Mouse (Mus musculus) midbrain, embryonic 12.5 days (tissue): Measurements from ENCODE around the gene Cnot1. TPM values are rescaled to one million over a fixed set of nuclear protein-coding genes. Genes with fewer than 3 reads are reported as not detected.
A peak's percentile ranks its signal among the peaks of the same experiment; 100 is the strongest.

ENCODE experiments used
- ATAC-seq: fragments of 200-750 bp; cut with Nextera tagmentation; 2 replicates; pipeline ENCODE4 v1.8.0; 2017; ENCODE audit warnings: low read depth, moderate TSS enrichment, moderate library complexity; ENCODE audit not compliant: low FRiP score
- H3K27ac ChIP-seq: fragments of 300-500 bp; sonication (generic); replicated peaks from 2 replicates; pipeline ENCODE4 v1.5.1; 2016; ENCODE audit warnings: mild to moderate bottlenecking
- H3K27me3 ChIP-seq: fragments of 300-500 bp; sonication (generic); 2 replicates; pipeline ENCODE4 v1.6.1; 2016; ENCODE audit warnings: mild to moderate bottlenecking
- H3K36me3 ChIP-seq: fragments of 300-500 bp; sonication (generic); 2 replicates; pipeline ENCODE4 v1.6.1; 2016
- H3K4me1 ChIP-seq: fragments of 300-500 bp; sonication (generic); 2 replicates; pipeline ENCODE4 v1.6.1; 2016
- H3K4me2 ChIP-seq: fragments of 300-500 bp; sonication (generic); replicated peaks from 2 replicates; pipeline ENCODE4 v1.6.1; 2016; ENCODE audit warnings: mild to moderate bottlenecking, moderate library complexity
- H3K4me3 ChIP-seq: fragments of 300-500 bp; sonication (generic); 2 replicates; pipeline ENCODE4 v1.5.1; 2016; ENCODE audit warnings: mild to moderate bottlenecking
- H3K9ac ChIP-seq: fragments of 300-500 bp; sonication (generic); replicated peaks from 2 replicates; pipeline ENCODE4 v1.6.1; 2016; ENCODE audit warnings: mild to moderate bottlenecking, moderate library complexity
- H3K9me3 ChIP-seq: fragments of 300-500 bp; sonication (generic); 2 replicates; pipeline ENCODE4 v1.6.1; 2016; ENCODE audit warnings: mild to moderate bottlenecking
- WGBS: fragments of 180-500 bp; shearing (Covaris S2); methylation state at CpG from one replicate; pipeline ENCODE4 v1.1.7; 2016; 5-methylcytosine and 5-hydroxymethylcytosine counted together
- microRNA-seq: library from miRNA; unstranded; fragments of <30 nt; microRNA quantifications from one replicate; pipeline ENCODE4, GENCODE M21; 2017
- polyA plus RNA-seq: library from polyadenylated mRNA; unstranded; fragments of >200 nt; fragmentation: Nextera tagmentation; extraction: Ambion mirVana; gene quantifications from 2 replicates; pipeline ENCODE4 v1.2.1, GENCODE M21; 2016

Cnot1 gene
- polyA plus RNA-seq, 1 experiment from 2014 or later: 94.3 TPM

GRCm38 (mm10) chr8:95669967-95670366, 137.3 kb downstream of the Cnot1 start:
- Histone ChIP-seq H3K27ac (0 out of 2 replicates have a peak overlapping the region, but pooled peaks have one; percentile 63), H3K36me3 (no peaks in the 10 kb centered on the region), H3K27me3 (peaks cover 14% of the 10 kb centered on the region), H3K9ac (no peak overlapping the region), H3K4me3 (no peak overlapping the region), H3K9me3 (0 out of 2 replicates have a peak, but pooled peaks cover 3% of the 10 kb centered on the region), H3K4me2 (no peak overlapping the region), H3K4me1 (peaks cover 7% of the 10 kb centered on the region; the same call in 1 of the 2 replicates)
- ATAC-seq: no peak
- WGBS: 86% methylated on average over 2 of the region's 2 CpGs

Small RNAs within 50 kb of the gene (microRNA-seq; reads per million reads assigned to microRNA genes)
- gene Mir7073: 1.4 reads per million

Other genes with a start within 250 kb of the Cnot1 start
- gene Prss54, start 231.1 kb downstream of the Cnot1 start, polyA plus RNA-seq: not detected in 2 replicates
- 20.2 and 21.9 TPM in 2 replicates for gene Gins3, start 174.0 kb downstream of the Cnot1 start, polyA plus RNA-seq
- 75.2 and 77.7 TPM in 2 replicates for gene Ndrg4, start 130.5 kb downstream of the Cnot1 start, polyA plus RNA-seq
- 21.0 and 26.3 TPM in 2 replicates for gene Setd6, start 91.6 kb downstream of the Cnot1 start, polyA plus RNA-seq
- gene Sap18b, start 17.9 kb upstream of the Cnot1 start, polyA plus RNA-seq: 330 TPM in 2 replicates
- gene Slc38a7, start 46.1 kb upstream of the Cnot1 start, polyA plus RNA-seq: 19.7 and 19.9 TPM in 2 replicates
- gene Got2, start 81.1 kb upstream of the Cnot1 start, polyA plus RNA-seq: 164 and 194 TPM in 2 replicates